Mouse (Mus musculus): ENCODE data around the gene Ptpn6. TPM values are rescaled to one million over a fixed set of nuclear protein-coding genes. Genes with fewer than 3 reads are reported as not detected.
"Not testable (repeated sequence)": the region's sequence is repeated elsewhere in the genome, so short reads cannot be mapped to it uniquely, and the experiment has no call there.

Ptpn6 gene
- total RNA-seq, 2 experiments from 2014 or later = 3.6 to 4.0 TPM

GRCm38 (mm10) chr6:124685606-124686386, 52.7 kb downstream of the Ptpn6 start:
- intact Hi-C loops (cut with DNase I) = no loop called here
- no peak for DNase-seq (ENCODE audit: low spot score in 2 of 2)

GRCm38 (mm10) chr6:124683591-124684417, 54.7 kb downstream of the Ptpn6 start:
- intact Hi-C loops (cut with DNase I) = no loop called here
- DNase-seq (ENCODE audit: low spot score in 2 of 2) = no peak

- intact Hi-C loops (cut with DNase I); DNase-seq (ENCODE audit: low spot score in 2 of 2): not testable (repeated sequence)
Measured at GRCm38 (mm10) chr6:124682291-124682690, 56.2 kb downstream of the Ptpn6 start.

GRCm38 (mm10) chr6:124679486-124679885, 59.0 kb downstream of the Ptpn6 start:
- intact Hi-C loops (cut with DNase I) = no loop called here
- DNase-seq (ENCODE audit: low spot score in 2 of 2) = no peak

- intact Hi-C loops (cut with DNase I) = no loop called here
- DNase-seq (ENCODE audit: low spot score in 2 of 2) = no peak
Measured at GRCm38 (mm10) chr6:124678769-124679168, 59.7 kb downstream of the Ptpn6 start.

- no peak for DNase-seq (ENCODE audit: low spot score in 2 of 2)
- intact Hi-C loops (cut with DNase I) = no loop called here
Measured at GRCm38 (mm10) chr6:124676171-124676570, 62.3 kb downstream of the Ptpn6 start.

GRCm38 (mm10) chr6:124674591-124674990, 63.9 kb downstream of the Ptpn6 start:
- no peak for DNase-seq (ENCODE audit: low spot score in 2 of 2)
- intact Hi-C loops (cut with DNase I) = no loop called here

- peak; percentile 62 to 66 for DNase-seq (ENCODE audit: low spot score in 2 of 2)
- intact Hi-C loops (cut with DNase I) = no loop called here
Measured at GRCm38 (mm10) chr6:124673619-124674018, 64.9 kb downstream of the Ptpn6 start.

GRCm38 (mm10) chr6:124672100-124672499, 66.4 kb downstream of the Ptpn6 start:
- DNase-seq (ENCODE audit: low spot score in 2 of 2) = no peak
- intact Hi-C loops (cut with DNase I) = no loop called here

Small RNAs within 50 kb of the gene (microRNA-seq; reads per million reads assigned to microRNA genes)
- gene Mir141 = 0.53 to 1.0 reads per million in 2 experiments
- gene Mir200c = 22.9 to 26.6 reads per million in 2 experiments

Other genes with a start within 250 kb of the Ptpn6 start
- gene C1rl, start 245.6 kb downstream of the Ptpn6 start, total RNA-seq (2021) = under 1 TPM; 0.18 to 0.59 TPM
- 1 to 10 TPM; 1.1 to 1.3 TPM for gene C1ra, start 226.3 kb downstream of the Ptpn6 start, total RNA-seq (2021)
- 1 to 10 TPM; 1.4 to 1.6 TPM for gene C1s1, start 196.4 kb downstream of the Ptpn6 start, total RNA-seq (2021)
- under 1 TPM in 1 of 2 experiments, not detected in 1; 0.18 TPM for gene C1rb, start 168.4 kb downstream of the Ptpn6 start, total RNA-seq (2021)
- under 1 TPM; 0.26 to 0.57 TPM for gene C1s2, start 102.6 kb downstream of the Ptpn6 start, total RNA-seq (2021)
- 10 to 100 TPM; 33.8 to 37.1 TPM for gene Lpcat3, start 75.7 kb downstream of the Ptpn6 start, total RNA-seq (2021)
- 10 to 100 TPM; 45.6 to 45.9 TPM for gene Emg1, start 26.5 kb downstream of the Ptpn6 start, total RNA-seq (2021)
- 100 to 1,000 TPM; 133 to 144 TPM for gene Phb2, start 26.4 kb downstream of the Ptpn6 start, total RNA-seq (2021)
- gene Grcc10, start 2.7 kb upstream of the Ptpn6 start, total RNA-seq (2021) = 100 to 1,000 TPM; 294 to 301 TPM
- gene Gm45234, start 17.3 kb upstream of the Ptpn6 start, total RNA-seq (2021) = not detected
- gene Atn1, start 17.8 kb upstream of the Ptpn6 start, total RNA-seq (2021) = 100 to 1,000 TPM; 147 to 166 TPM
- 100 to 1,000 TPM; 719 to 758 TPM for gene Eno2, start 31.0 kb upstream of the Ptpn6 start, total RNA-seq (2021)
- gene Lrrc23, start 41.0 kb upstream of the Ptpn6 start, total RNA-seq (2021) = under 1 TPM; 0.47 to 0.81 TPM
- 1 to 10 TPM; 2.9 to 5.3 TPM for gene Spsb2, start 69.9 kb upstream of the Ptpn6 start, total RNA-seq (2021)
- gene Tpi1, start 75.6 kb upstream of the Ptpn6 start, total RNA-seq (2021) = 100 to 1,000 TPM; 629 to 634 TPM
- gene Usp5, start 90.8 kb upstream of the Ptpn6 start, total RNA-seq (2021) = 100 to 1,000 TPM; 178 to 184 TPM
- 1 to 10 TPM; 1.6 to 1.7 TPM for gene Cdca3, start 90.8 kb upstream of the Ptpn6 start, total RNA-seq (2021)
- gene Gnb3, start 101.6 kb upstream of the Ptpn6 start, total RNA-seq (2021) = not detected
- 10 to 100 TPM; 25.9 to 32.9 TPM for gene P3h3, start 119.0 kb upstream of the Ptpn6 start, total RNA-seq (2021)
- 100 to 1,000 TPM; 220 to 231 TPM for gene Gpr162, start 125.3 kb upstream of the Ptpn6 start, total RNA-seq (2021)
- 1 to 10 TPM; 1.1 to 1.5 TPM for gene Cd4, start 149.5 kb upstream of the Ptpn6 start, total RNA-seq (2021)
- gene Lag3, start 173.0 kb upstream of the Ptpn6 start, total RNA-seq (2021) = 1 to 10 TPM; 2.1 to 3.0 TPM
- 1,000 to 10,000 TPM; 1,161 to 1,212 TPM for gene Ptms, start 181.4 kb upstream of the Ptpn6 start, total RNA-seq (2021)
- gene Mlf2, start 192.7 kb upstream of the Ptpn6 start, total RNA-seq (2021) = 100 to 1,000 TPM; 670 to 685 TPM
- 100 to 1,000 TPM; 140 to 142 TPM for gene Cops7a, start 226.8 kb upstream of the Ptpn6 start, total RNA-seq (2021)

All from left cerebral cortex, postnatal 14 days (tissue).